Mouse (Mus musculus): ENCODE data around the gene Zdhhc13.
A peak's percentile ranks its signal among the peaks of the same experiment; 100 is the strongest.

The Zdhhc13 gene

GRCm38 (mm10) chr7:48784773-48785523, 3.9 kb upstream of the Zdhhc13 start:
- DNase-seq, result peak; percentile 44

GRCm38 (mm10) chr7:48788348-48788747, 455 bp upstream of the Zdhhc13 start:
- DNase-seq, result no peak

- no peak for DNase-seq
Measured at GRCm38 (mm10) chr7:48790117-48790516, 1.3 kb downstream of the Zdhhc13 start.

GRCm38 (mm10) chr7:48791412-48791811, 2.6 kb downstream of the Zdhhc13 start:
- no peak for DNase-seq

- no peak for DNase-seq
Measured at GRCm38 (mm10) chr7:48795130-48795529, 6.3 kb downstream of the Zdhhc13 start.

- no peak for DNase-seq
Measured at GRCm38 (mm10) chr7:48803381-48803780, 14.6 kb downstream of the Zdhhc13 start.

GRCm38 (mm10) chr7:48806587-48806986, 17.8 kb downstream of the Zdhhc13 start:
- DNase-seq, result no peak

- no peak for DNase-seq
Measured at GRCm38 (mm10) chr7:48810652-48811051, 21.8 kb downstream of the Zdhhc13 start.

GRCm38 (mm10) chr7:48812358-48812757, 23.6 kb downstream of the Zdhhc13 start:
- no peak for DNase-seq

- DNase-seq, result no peak
Measured at GRCm38 (mm10) chr7:48813594-48813993, 24.8 kb downstream of the Zdhhc13 start.

- no peak for DNase-seq
Measured at GRCm38 (mm10) chr7:48821654-48822053, 32.9 kb downstream of the Zdhhc13 start.

GRCm38 (mm10) chr7:48823621-48824020, 34.8 kb downstream of the Zdhhc13 start:
- no peak for DNase-seq

- DNase-seq, result no peak
Measured at GRCm38 (mm10) chr7:48824671-48825070, 35.9 kb downstream of the Zdhhc13 start.

- no peak for DNase-seq
Measured at GRCm38 (mm10) chr7:48825170-48825569, 36.4 kb downstream of the Zdhhc13 start.

- no peak for DNase-seq
Measured at GRCm38 (mm10) chr7:48829177-48829910, 40.5 kb downstream of the Zdhhc13 start.

GRCm38 (mm10) chr7:48830395-48830794, 41.6 kb downstream of the Zdhhc13 start:
- no peak for DNase-seq

- no peak for DNase-seq
Measured at GRCm38 (mm10) chr7:48832735-48833134, 43.9 kb downstream of the Zdhhc13 start.

- DNase-seq, result no peak
Measured at GRCm38 (mm10) chr7:48834371-48834970, 45.7 kb downstream of the Zdhhc13 start.

- DNase-seq, result no peak
Measured at GRCm38 (mm10) chr7:48834989-48835626, 46.3 kb downstream of the Zdhhc13 start.

GRCm38 (mm10) chr7:48836949-48837348, 48.1 kb downstream of the Zdhhc13 start:
- no peak for DNase-seq

- DNase-seq, result no peak
Measured at GRCm38 (mm10) chr7:48838434-48838833, 49.6 kb downstream of the Zdhhc13 start.

GRCm38 (mm10) chr7:48840545-48840944, 51.7 kb downstream of the Zdhhc13 start:
- no peak for DNase-seq

GRCm38 (mm10) chr7:48841538-48841937, 52.7 kb downstream of the Zdhhc13 start:
- no peak for DNase-seq
